Mouse (Mus musculus): ENCODE measurements around the gene Vmn2r33. TPM values are rescaled to one million over a fixed set of nuclear protein-coding genes. Genes with fewer than 3 reads are reported as not detected.
"Not testable (repeated sequence)": the region's sequence is repeated elsewhere in the genome, so short reads cannot be mapped to it uniquely, and the experiment has no call there.

Vmn2r33 gene
- total RNA-seq (2021): not detected

DNA sequence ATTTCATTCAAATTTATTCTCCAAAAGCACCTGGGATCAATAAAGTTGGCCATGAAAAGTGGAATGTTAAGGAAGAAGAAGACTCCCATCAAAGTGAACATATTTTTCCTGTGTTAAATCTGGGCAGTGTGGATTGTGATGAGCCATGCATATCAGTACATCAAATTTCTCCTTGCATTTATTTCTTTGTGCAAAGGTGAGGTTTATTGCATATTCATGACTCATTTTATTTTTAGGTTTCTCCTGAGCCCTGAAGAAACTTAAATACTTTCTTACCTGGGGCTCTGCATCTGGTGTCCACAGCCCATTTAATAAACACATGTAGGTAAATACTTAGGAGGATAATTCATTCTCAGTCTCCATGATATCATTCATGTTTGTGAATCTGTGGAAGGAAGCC, at the start of gene Vmn2r33:
TSS of gene Vmn2r33 (minus strand) at position 101 of the 400 bp plus-strand sequence.
- DNase-seq; intact Hi-C loops (cut with DNase I): not testable (repeated sequence)

Other genes with a start within 250 kb of the Vmn2r33 start
- gene Vmn2r30, start 229.2 kb downstream of the Vmn2r33 start, total RNA-seq (2021): not detected
- gene Gm45783, start 192.2 kb downstream of the Vmn2r33 start, total RNA-seq (2021): not detected
- gene Vmn2r31, start 167.1 kb downstream of the Vmn2r33 start, total RNA-seq (2021): not detected
- not detected for gene Vmn2r32, start 86.8 kb downstream of the Vmn2r33 start, total RNA-seq (2021)
- gene Vmn2r34, start 122.7 kb upstream of the Vmn2r33 start, total RNA-seq (2021): not detected

Data from heart, postnatal 36 days (tissue).